Mouse (Mus musculus) heart, embryonic 13.5 days (tissue): ENCODE measurements at regions not wholly inside any gene's neighbourhood (a gene's known extent, or its start where the extent isn't known, plus 50 kb on each side); places are given as distances from the start of the nearest gene placed in this dataset.

ENCODE experiments used
- ATAC-seq: fragments of 200-750 bp; cut with Nextera tagmentation; 2 replicates; pipeline ENCODE4 v1.8.0; 2017; ENCODE audit warnings: moderate TSS enrichment; ENCODE audit not compliant: insufficient number of reproducible peaks, low FRiP score, low TSS enrichment; ENCODE audit errors: extremely low read depth
- H3K27ac ChIP-seq: fragments of 300-500 bp; sonication (generic); replicated peaks from 2 replicates; pipeline ENCODE4 v1.5.1; 2015; ENCODE audit warnings: moderate library complexity, mild to moderate bottlenecking, inconsistent platforms
- H3K27me3 ChIP-seq: fragments of 300-500 bp; sonication (generic); replicated peaks from 2 replicates; pipeline ENCODE4 v1.6.1; 2015; ENCODE audit warnings: mild to moderate bottlenecking, inconsistent platforms
- H3K36me3 ChIP-seq: fragments of 300-500 bp; sonication (generic); 2 replicates; pipeline ENCODE4 v1.6.1; 2015; ENCODE audit warnings: mild to moderate bottlenecking, inconsistent platforms
- H3K4me1 ChIP-seq: fragments of 300-500 bp; sonication (generic); 2 replicates; pipeline ENCODE4 v1.6.1; 2015; ENCODE audit warnings: inconsistent platforms
- H3K4me2 ChIP-seq: fragments of 300-500 bp; sonication (generic); 2 replicates; pipeline ENCODE4 v1.6.1; 2015; ENCODE audit warnings: inconsistent platforms, mild to moderate bottlenecking, moderate library complexity
- H3K4me3 ChIP-seq: fragments of 300-500 bp; sonication (generic); 2 replicates; pipeline ENCODE4 v1.5.1; 2015; ENCODE audit warnings: moderate library complexity, mild to moderate bottlenecking, inconsistent platforms
- H3K9ac ChIP-seq: fragments of 300-500 bp; sonication (generic); 2 replicates; pipeline ENCODE4 v1.6.1; 2015; ENCODE audit warnings: inconsistent platforms, mild to moderate bottlenecking, moderate library complexity
- H3K9me3 ChIP-seq: fragments of 300-500 bp; sonication (generic); 2 replicates; pipeline ENCODE4 v1.6.1; 2016; ENCODE audit warnings: inconsistent platforms
- WGBS: fragments of 180-500 bp; shearing (Covaris S2); methylation state at CpG from one replicate; pipeline ENCODE4 v1.1.7; 2015; ENCODE audit warnings: mixed read lengths; 5-methylcytosine and 5-hydroxymethylcytosine counted together

GRCm38 (mm10) chr10:110534387-110534786 is 78.4 kb upstream of the Nav3 start:
- Histone ChIP-seq H3K4me3 (no peak overlapping the region), H3K27ac (no peak overlapping the region), H3K4me2 (no peak overlapping the region), H3K9me3 (no peaks in the 10 kb centered on the region), H3K36me3 (no peaks in the 10 kb centered on the region), H3K27me3 (no peaks in the 10 kb centered on the region), H3K4me1 (no peaks in the 10 kb centered on the region), H3K9ac (no peak overlapping the region)
- 34% methylated on average over 5 of the region's 5 CpGs for WGBS
- no peak for ATAC-seq

DNA sequence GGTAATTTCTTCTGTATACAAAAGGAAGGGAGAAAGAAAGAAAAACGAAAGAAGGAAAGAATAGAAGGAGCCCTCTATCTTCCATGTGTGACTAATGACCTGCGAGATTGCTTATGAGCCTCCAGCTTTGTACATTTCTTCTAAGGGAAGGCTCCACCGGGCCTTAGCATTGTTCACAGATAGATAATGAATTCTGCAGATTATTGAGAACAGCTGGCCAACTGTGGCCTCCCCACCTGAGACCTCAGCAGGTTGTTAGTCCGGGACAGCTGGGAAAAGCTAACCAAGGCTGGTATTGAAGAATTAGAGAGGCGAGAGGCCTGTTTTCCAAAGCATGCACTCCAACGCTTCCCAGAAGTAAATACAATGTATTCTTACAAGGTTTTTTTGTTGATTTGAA is 86.7 kb upstream of the Nav3 start:
- Histone ChIP-seq H3K36me3 (no peaks in the 10 kb centered on the region), H3K27ac (no peak overlapping the region), H3K4me1 (no peaks in the 10 kb centered on the region), H3K27me3 (no peaks in the 10 kb centered on the region), H3K9ac (no peak overlapping the region), H3K4me3 (no peak overlapping the region), H3K4me2 (no peak overlapping the region), H3K9me3 (no peaks in the 10 kb centered on the region)
- ATAC-seq: no peak
- WGBS: 64% methylated on average over 6 of the region's 6 CpGs

- no peaks in the 10 kb centered on the region for H3K27me3 ChIP-seq
- no peak overlapping the region for H3K27ac ChIP-seq
- H3K9ac ChIP-seq: no peak overlapping the region
- no peaks in the 10 kb centered on the region for H3K9me3 ChIP-seq
- no peaks in the 10 kb centered on the region for H3K4me1 ChIP-seq
- WGBS: 86% methylated on average over 2 of the region's 2 CpGs
- no peak for ATAC-seq
- H3K4me3 ChIP-seq: no peak overlapping the region
- no peak overlapping the region for H3K4me2 ChIP-seq
- no peaks in the 10 kb centered on the region for H3K36me3 ChIP-seq
Measured at GRCm38 (mm10) chr10:110548391-110548790, 92.4 kb upstream of the Nav3 start.

DNA sequence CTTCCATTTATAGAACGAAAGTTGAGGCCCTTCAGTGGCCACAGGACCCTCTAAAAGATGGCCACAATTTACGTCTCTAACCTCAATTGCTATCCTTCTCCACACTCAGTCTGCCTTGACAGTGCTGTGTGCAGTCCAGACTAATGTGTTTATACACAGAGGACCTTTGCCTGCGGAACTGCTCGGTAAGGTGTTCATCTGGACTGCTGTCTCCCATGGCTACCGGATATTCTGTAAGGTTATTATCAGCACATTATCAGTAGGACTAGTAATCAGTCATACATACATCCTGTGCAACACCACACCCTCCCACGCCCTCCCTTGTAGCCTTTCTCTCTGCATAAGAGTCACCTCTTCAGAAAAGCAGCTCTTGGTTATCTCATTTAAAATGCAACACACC is 98.0 kb upstream of the Nav3 start:
- Histone ChIP-seq H3K9me3 (no peaks in the 10 kb centered on the region), H3K27me3 (no peaks in the 10 kb centered on the region), H3K36me3 (no peaks in the 10 kb centered on the region), H3K4me2 (no peak overlapping the region), H3K27ac (no peak overlapping the region), H3K4me1 (peaks cover 7% of the 10 kb centered on the region; the same call in 1 of the 2 replicates), H3K4me3 (no peak overlapping the region), H3K9ac (no peak overlapping the region)
- 37% methylated on average over 6 of the region's 6 CpGs for WGBS
- ATAC-seq: no peak

- ATAC-seq: no peak
- 82% methylated on average over 1 of the region's 1 CpGs for WGBS
- H3K27ac ChIP-seq: no peak overlapping the region
- no peak overlapping the region for H3K4me3 ChIP-seq
- H3K9ac ChIP-seq: no peak overlapping the region
- H3K27me3 ChIP-seq: no peaks in the 10 kb centered on the region
- H3K9me3 ChIP-seq: no peaks in the 10 kb centered on the region
- H3K4me2 ChIP-seq: no peak overlapping the region
- peaks cover 7% of the 10 kb centered on the region; the same call in 1 of the 2 replicates for H3K4me1 ChIP-seq
- no peaks in the 10 kb centered on the region for H3K36me3 ChIP-seq
Measured at GRCm38 (mm10) chr10:110556326-110556883, 100.4 kb upstream of the Nav3 start.

DNA sequence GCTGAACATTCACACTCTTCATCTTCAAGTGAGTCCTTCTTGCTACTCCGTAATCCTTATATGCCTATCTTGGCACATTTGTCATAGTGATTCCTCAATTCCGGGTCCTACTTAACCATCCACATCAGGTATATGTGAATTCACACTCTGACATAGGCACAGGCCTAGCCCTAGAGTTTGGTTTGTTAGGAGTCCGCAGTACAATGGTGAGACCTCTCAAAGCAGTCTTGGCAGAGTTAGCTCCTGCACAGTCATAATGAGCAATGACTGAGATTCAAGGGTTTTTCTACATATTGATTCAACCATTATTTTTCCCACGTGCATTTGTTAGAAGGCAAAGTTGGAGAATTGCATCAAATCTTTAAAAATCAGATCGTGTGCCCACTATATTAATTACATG is 107.1 kb upstream of the Nav3 start:
- H3K9me3 ChIP-seq: no peaks in the 10 kb centered on the region
- 75% methylated on average over 5 of the region's 5 CpGs for WGBS
- no peaks in the 10 kb centered on the region for H3K27me3 ChIP-seq
- H3K4me1 ChIP-seq: no peaks in the 10 kb centered on the region
- no peak for ATAC-seq
- H3K4me2 ChIP-seq: no peak overlapping the region
- no peaks in the 10 kb centered on the region for H3K36me3 ChIP-seq
- no peak overlapping the region for H3K4me3 ChIP-seq
- no peak overlapping the region for H3K9ac ChIP-seq
- H3K27ac ChIP-seq: no peak overlapping the region

GRCm38 (mm10) chr10:110563571-110563970 is 107.6 kb upstream of the Nav3 start:
- no peaks in the 10 kb centered on the region for H3K27me3 ChIP-seq
- H3K4me1 ChIP-seq: no peaks in the 10 kb centered on the region

DNA sequence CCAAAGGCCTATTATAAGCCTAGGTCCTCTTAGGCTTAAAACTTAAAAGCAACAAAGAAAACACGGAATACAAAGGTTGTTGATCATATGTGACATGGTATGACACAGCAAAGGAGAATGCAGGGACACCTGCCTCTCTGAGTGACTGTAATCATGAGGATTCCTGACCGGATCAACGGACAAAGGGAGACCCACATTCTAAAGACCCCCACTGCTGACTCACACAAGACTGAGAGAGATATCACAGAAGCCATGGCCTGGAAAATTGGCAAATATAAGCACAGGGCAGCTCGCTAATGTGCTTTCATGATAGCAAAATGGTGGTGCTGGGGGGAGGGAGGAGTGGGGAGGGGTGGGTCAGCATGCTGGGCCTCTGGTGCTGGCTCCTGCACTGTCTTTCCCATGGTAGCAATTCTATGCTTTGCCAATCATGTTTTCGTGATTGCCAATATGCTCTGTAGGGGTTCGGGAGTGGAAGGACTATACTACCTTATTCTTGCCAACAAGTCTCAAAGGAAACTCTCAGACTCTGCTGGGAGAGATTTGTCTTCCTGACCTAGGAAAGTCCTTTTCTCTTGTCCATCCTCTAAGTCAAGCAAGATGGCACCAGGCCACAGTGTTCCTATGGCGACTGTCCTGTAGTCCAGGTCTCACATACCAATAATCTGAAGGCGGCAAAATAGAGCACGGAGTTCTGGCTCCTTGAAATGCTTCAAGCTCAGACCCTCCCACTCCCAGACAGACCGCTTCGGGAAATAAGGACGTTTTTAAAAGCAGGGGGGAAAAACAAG is 110.5 kb upstream of the Nav3 start:
- Histone ChIP-seq H3K36me3 (no peaks in the 10 kb centered on the region), H3K27me3 (no peaks in the 10 kb centered on the region), H3K9me3 (no peaks in the 10 kb centered on the region), H3K4me1 (0 out of 2 replicates have a peak, but pooled peaks cover 6% of the 10 kb centered on the region), H3K4me3 (no peak overlapping the region), H3K9ac (no peak overlapping the region), H3K27ac (no peak overlapping the region), H3K4me2 (no peak overlapping the region)
- ATAC-seq: no peak
- 77% methylated on average over 12 of the region's 12 CpGs for WGBS

More at GRCm38 (mm10) chr10:110563571-110563970, 107.6 kb upstream of the Nav3 start:
- Histone ChIP-seq H3K4me2 (no peak overlapping the region), H3K36me3 (no peaks in the 10 kb centered on the region), H3K27ac (no peak overlapping the region), H3K9ac (no peak overlapping the region), H3K4me3 (no peak overlapping the region), H3K9me3 (no peaks in the 10 kb centered on the region)
- ATAC-seq: no peak
- WGBS: 53% methylated on average over 1 of the region's 1 CpGs

- peaks cover 15% of the 10 kb centered on the region for H3K4me1 ChIP-seq
- no peak overlapping the region for H3K4me2 ChIP-seq
- H3K27ac ChIP-seq: peak overlapping the region; percentile 25; the same call in 1 of the 2 replicates
- no peaks in the 10 kb centered on the region for H3K36me3 ChIP-seq
- 54% methylated on average over 5 of the region's 5 CpGs for WGBS
- H3K9ac ChIP-seq: no peak overlapping the region
- H3K27me3 ChIP-seq: no peaks in the 10 kb centered on the region
- no peak overlapping the region for H3K4me3 ChIP-seq
- no peaks in the 10 kb centered on the region for H3K9me3 ChIP-seq
- no peak for ATAC-seq
Measured at GRCm38 (mm10) chr10:110570465-110570864, 114.5 kb upstream of the Nav3 start.

GRCm38 (mm10) chr10:110571179-110571578 is 115.2 kb upstream of the Nav3 start:
- no peak for ATAC-seq
- H3K27me3 ChIP-seq: no peaks in the 10 kb centered on the region
- H3K4me2 ChIP-seq: no peak overlapping the region
- peak overlapping the region; percentile 25; the same call in 1 of the 2 replicates for H3K27ac ChIP-seq
- H3K9me3 ChIP-seq: no peaks in the 10 kb centered on the region
- no peaks in the 10 kb centered on the region for H3K36me3 ChIP-seq
- no peak overlapping the region for H3K4me3 ChIP-seq
- WGBS: 45% methylated on average over 4 of the region's 4 CpGs
- H3K9ac ChIP-seq: no peak overlapping the region
- peaks cover 15% of the 10 kb centered on the region for H3K4me1 ChIP-seq

- Histone ChIP-seq H3K4me1 (peaks cover 15% of the 10 kb centered on the region), H3K4me2 (no peak overlapping the region), H3K9me3 (no peaks in the 10 kb centered on the region), H3K27me3 (no peaks in the 10 kb centered on the region), H3K36me3 (no peaks in the 10 kb centered on the region), H3K4me3 (no peak overlapping the region), H3K9ac (no peak overlapping the region), H3K27ac (no peak overlapping the region)
- no peak for ATAC-seq
- 37% methylated on average over 7 of the region's 7 CpGs for WGBS
Measured at GRCm38 (mm10) chr10:110573530-110573929, 117.5 kb upstream of the Nav3 start.

GRCm38 (mm10) chr10:110586029-110586428 is 130.0 kb upstream of the Nav3 start:
- H3K27ac ChIP-seq: no peak overlapping the region
- no peak overlapping the region for H3K4me3 ChIP-seq
- H3K27me3 ChIP-seq: no peaks in the 10 kb centered on the region
- no peak for ATAC-seq
- no peak overlapping the region for H3K9ac ChIP-seq
- H3K4me2 ChIP-seq: no peak overlapping the region
- no peaks in the 10 kb centered on the region for H3K36me3 ChIP-seq
- H3K9me3 ChIP-seq: no peaks in the 10 kb centered on the region
- WGBS: 47% methylated on average over 8 of the region's 8 CpGs
- 0 out of 2 replicates have a peak, but pooled peaks cover 5% of the 10 kb centered on the region for H3K4me1 ChIP-seq
